Mouse (Mus musculus): ENCODE measurements around the gene 9430007A20Rik.

DNA sequence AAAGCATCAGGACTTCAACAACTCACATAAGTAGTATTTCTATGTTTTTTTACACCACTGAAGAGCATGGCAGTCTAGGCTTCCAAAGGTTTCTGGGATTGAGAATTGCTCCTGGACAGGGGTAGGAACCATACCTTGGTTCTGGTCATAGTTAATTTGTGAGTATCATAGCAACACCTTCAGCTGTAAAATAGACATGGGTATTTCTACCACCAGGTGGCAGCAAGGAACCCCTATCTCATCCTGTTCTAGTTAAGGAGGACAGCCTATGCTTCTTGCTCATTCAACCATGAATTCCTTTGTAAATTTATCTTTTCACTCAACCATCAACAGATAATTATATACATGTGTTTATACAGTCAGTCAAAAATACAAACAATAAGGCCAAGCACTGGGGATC, 40.2 kb downstream of the 9430007A20Rik start:
- no peak for TF ChIP-seq CTCF (IDR thresholded peaks at IDR 0.05; ENCODE audit: insufficient read depth, low read length)
- TF ChIP-seq POLR2A (IDR thresholded peaks at IDR 0.05; ENCODE audit: borderline replicate concordance, extremely low read depth, low read depth, low read length), result no peak

Data from lung, adult 2 months (tissue).